Mouse (Mus musculus) ES-E14 (cell line): ENCODE data around the gene Olfr465-ps1. TPM values are rescaled to one million over a fixed set of nuclear protein-coding genes. Genes with fewer than 3 reads are reported as not detected.

Experiments
- DNase-seq: peaks from one replicate; pipeline ENCODE4 v3.0.0-alpha.2; 2013; ENCODE audit warnings: low read depth, low spot score
- H3K27ac ChIP-seq: 2 replicates; pipeline ENCODE4 v1.5.1; 2012; ENCODE audit warnings: low read depth, mild to moderate bottlenecking, low read length, moderate library complexity, mixed read lengths; ENCODE audit not compliant: poor library complexity, insufficient read depth, severe bottlenecking
- H3K36me3 ChIP-seq: 2 replicates; pipeline ENCODE4 v1.6.1; 2012; ENCODE audit warnings: mild to moderate bottlenecking, low read length, moderate library complexity, mixed read lengths; ENCODE audit not compliant: control insufficient read depth, poor library complexity, insufficient read depth, severe bottlenecking
- H3K4me1 ChIP-seq, 2 experiments: fragments of 150-350 bp in 1 of 2; sonication (generic) in 1 of 2; 2 replicates each; pipeline ENCODE4 v1.6.1; 2012; ENCODE audit warnings: low read length in 2 of 2, mild to moderate bottlenecking in 1 of 2, mixed read lengths in 1 of 2; ENCODE audit not compliant: control insufficient read depth in 2 of 2, insufficient read depth in 2 of 2, poor library complexity in 1 of 2
- H3K4me3 ChIP-seq, 2 experiments: fragments of 150-350 bp in 1 of 2; sonication (generic) in 1 of 2; 2 replicates each; pipeline ENCODE4 v1.5.1; 2012; ENCODE audit warnings: low read length in 2 of 2, low read depth in 1 of 2, mild to moderate bottlenecking in 1 of 2, mixed read lengths in 1 of 2; ENCODE audit not compliant: insufficient read depth in 1 of 2, poor library complexity in 1 of 2, severe bottlenecking in 1 of 2
- H3K9ac ChIP-seq: 2 replicates; pipeline ENCODE4 v1.6.1; 2012; ENCODE audit warnings: low read depth, mild to moderate bottlenecking, low read length, mixed read lengths; ENCODE audit not compliant: poor library complexity, insufficient read depth, severe bottlenecking
- H3K9me3 ChIP-seq: fragments of 150-350 bp; sonication (generic); 2 replicates; pipeline ENCODE4 v1.6.1; 2012; ENCODE audit warnings: low read depth, mild to moderate bottlenecking, low read length; ENCODE audit not compliant: control insufficient read depth, insufficient read depth
- CHD2 ChIP-seq: IDR thresholded peaks from 2 replicates; pipeline ENCODE4 v1.6.1; 2014; ENCODE audit warnings: mild to moderate bottlenecking, low read depth, low read length, inconsistent platforms
- HCFC1 ChIP-seq: IDR thresholded peaks from 2 replicates; pipeline ENCODE4 v1.6.1; 2012; ENCODE audit warnings: low read length, inconsistent platforms, borderline replicate concordance; ENCODE audit not compliant: insufficient read depth
- MAFK ChIP-seq: IDR thresholded peaks from 2 replicates; pipeline ENCODE4 v1.6.1; 2014; ENCODE audit warnings: mild to moderate bottlenecking, low read depth, low read length, inconsistent platforms; ENCODE audit not compliant: insufficient read depth
- ZC3H11A ChIP-seq: IDR thresholded peaks from 2 replicates; pipeline ENCODE4 v1.6.1; 2012; ENCODE audit warnings: low read depth, mild to moderate bottlenecking, inconsistent platforms, low read length, borderline replicate concordance
- ZNF384 ChIP-seq: IDR thresholded peaks from 2 replicates; pipeline ENCODE4 v1.6.1; 2012; ENCODE audit warnings: low read depth, low read length, inconsistent platforms
- in situ Hi-C, 2 experiments: fragments of 600-800 bp; cut with MboI; formaldehyde crosslinking; loops; one replicate each; pipeline ENCODE4 v1.15.1; 2025; ENCODE audit warnings: low sequenced_read_pairs in 2 of 2, inconsistent platforms in 1 of 2; ENCODE audit not compliant: unreplicated experiment in 2 of 2
- total RNA-seq: library from RNA; depleted of rRNA; stranded (reverse); fragments of 300-350 nt; gene quantifications from 2 replicates; pipeline ENCODE4 v1.2.3, GENCODE M21; 2012

The Olfr465-ps1 gene
- total RNA-seq, 1 experiment = not detected

GRCm38 (mm10) chr13:65111961-65112360, 25.9 kb upstream of the Olfr465-ps1 start:
- Histone ChIP-seq H3K9me3 (no peaks in the 10 kb centered on the region), H3K27ac (no peak overlapping the region), H3K36me3 (no peaks in the 10 kb centered on the region), H3K4me1 (peaks cover 3 to 5% of the 10 kb centered on the region in 2 experiments; a peak in 3 of 4 replicates), H3K4me3 (peak overlapping the region; percentile 87 to 95), H3K9ac (no peak overlapping the region)
- in situ Hi-C loops = no loop called here
- DNase-seq = peak; percentile 24
- TF ChIP-seq HCFC1 = no peak
- no peak for TF ChIP-seq MAFK
- no peak for TF ChIP-seq ZNF384
- no peak for TF ChIP-seq CHD2
- no peak for TF ChIP-seq ZC3H11A

- TF ChIP-seq CHD2 (no peak), HCFC1 (peak; percentile 79)
- H3K4me3 ChIP-seq = peak within 1 kb of the TSS; percentile 87 to 95
- DNase-seq = peak; percentile 93
- in situ Hi-C loops = no loop called here
- peaks cover 3 to 5% of the 10 kb centered on the region in 2 experiments; a peak in 3 of 4 replicates for H3K4me1 ChIP-seq
- H3K27ac ChIP-seq = no peak within 1 kb of the TSS; the same call in 1 of the 2 replicates
- H3K9ac ChIP-seq = peak within 1 kb of the TSS; percentile 94
- no peaks in the 10 kb centered on the region for H3K9me3 ChIP-seq
- no peaks in the 10 kb centered on the region for H3K36me3 ChIP-seq
Measured at GRCm38 (mm10) chr13:65112459-65113110, 25.3 kb upstream of the Olfr465-ps1 start, which contains the start of gene Mfsd14b. Gene Mfsd14b, minus strand, starts transcription at chr13:65112975.

GRCm38 (mm10) chr13:65113239-65113638, 24.6 kb upstream of the Olfr465-ps1 start:
- Histone ChIP-seq H3K4me3 (peak overlapping the region in 1 of 2 experiments; percentile 87; a peak in 2 of 4 replicates), H3K27ac (no peak overlapping the region; the same call in 1 of the 2 replicates), H3K9me3 (no peaks in the 10 kb centered on the region), H3K4me1 (peaks cover 3 to 5% of the 10 kb centered on the region in 2 experiments; a peak in 3 of 4 replicates), H3K36me3 (no peaks in the 10 kb centered on the region), H3K9ac (peak overlapping the region; percentile 33; the same call in 1 of the 2 replicates)
- in situ Hi-C loops = no loop called here
- TF ChIP-seq HCFC1 (no peak), MAFK (no peak), ZNF384 (no peak), CHD2 (no peak), ZC3H11A (no peak)
- no peak for DNase-seq

DNA sequence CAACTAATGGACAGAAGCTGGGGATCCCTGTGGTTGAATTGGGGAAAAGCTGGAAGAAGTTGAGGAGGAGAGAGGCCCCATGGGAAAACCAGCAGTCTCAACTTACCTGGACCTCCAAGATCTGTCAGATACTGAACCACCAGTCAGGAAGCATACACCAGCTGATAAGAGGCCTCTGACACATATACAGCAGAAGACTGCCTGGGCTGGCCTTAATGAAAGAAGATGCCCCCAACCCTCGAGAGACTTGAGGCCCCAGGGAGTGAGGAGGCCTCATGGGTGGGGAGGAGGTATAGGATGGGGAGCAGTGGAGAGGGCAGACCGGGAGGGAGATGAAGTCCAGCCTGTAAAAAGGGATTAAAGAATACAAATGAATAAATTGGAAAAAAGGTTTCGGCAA, 16.9 kb upstream of the Olfr465-ps1 start:
- Histone ChIP-seq H3K9ac (no peak overlapping the region), H3K4me1 (no peaks in the 10 kb centered on the region), H3K27ac (no peak overlapping the region), H3K36me3 (no peaks in the 10 kb centered on the region), H3K4me3 (no peak overlapping the region), H3K9me3 (no peaks in the 10 kb centered on the region)
- in situ Hi-C loops = no loop called here
- no peak for DNase-seq
- TF ChIP-seq ZC3H11A = no peak
- TF ChIP-seq CHD2 = no peak
- TF ChIP-seq MAFK = no peak
- no peak for TF ChIP-seq HCFC1
- no peak for TF ChIP-seq ZNF384
